Comparison of ENCODE assay signal across 8 mouse cellular contexts in genomic region chr1:127530849-127531580, GRCm38 (mm10).
DNase-seq lines count a peak whose midpoint lies in the region; ATAC-seq and TF ChIP-seq lines count a peak whose summit lies in the region.

No protein-coding gene starts in this region.

- H3K36me3 ChIP-seq in hindbrain, embryonic 10.5 days = no peaks in the 10 kb centered on the region
- no peaks in the 10 kb centered on the region for H3K36me3 ChIP-seq in midbrain, embryonic 11.5 days (ENCODE audit: control insufficient read depth, insufficient read depth, low read length)

- DNase-seq in cerebellum, adult 2 months = peak; percentile 57 to 69
- DNase-seq in brain, embryonic 14.5 days (ENCODE audit: low read depth) = peak; percentile 97
- peak; percentile 58 for DNase-seq in hindbrain, embryonic 10.5 days (ENCODE audit: low spot score)
- peak; percentile 89 for DNase-seq in midbrain, embryonic 11.5 days (ENCODE audit: low spot score, missing footprints)
- no peak for DNase-seq in heart, postnatal 25 days (ENCODE audit: low spot score)
- no peak for DNase-seq in right cerebral cortex, postnatal 14 days

- no peak for TF ChIP-seq CTCF in cerebellum, adult 2 months (IDR thresholded peaks at IDR 0.05; ENCODE audit: borderline replicate concordance, insufficient read depth, low read depth, low read length)
- no peak for TF ChIP-seq CTCF in brain, embryonic 14.5 days (IDR thresholded peaks at IDR 0.05; ENCODE audit: borderline replicate concordance, extremely low read depth, insufficient read depth, insufficient read length)

- intact Hi-C loops in heart, postnatal 25 days (cut with DNase I) = no loop called here

- H3K9ac ChIP-seq in midbrain, embryonic 11.5 days (ENCODE audit: low read length) = no peak overlapping the region

- H3K9me3 ChIP-seq in hindbrain, embryonic 10.5 days = no peaks in the 10 kb centered on the region
- H3K9me3 ChIP-seq in midbrain, embryonic 11.5 days (ENCODE audit: control insufficient read depth, low read length) = no peaks in the 10 kb centered on the region

- H3K27ac ChIP-seq in cerebellum, adult 2 months (ENCODE audit: insufficient read depth, low read length) = no peak overlapping the region
- H3K27ac ChIP-seq in hindbrain, embryonic 10.5 days = peak overlapping the region; percentile 79
- H3K27ac ChIP-seq in midbrain, embryonic 11.5 days (ENCODE audit: low read depth, low read length) = peak overlapping the region; percentile 62

- H3K4me2 ChIP-seq in midbrain, embryonic 11.5 days = no peak overlapping the region

- no peaks in the 10 kb centered on the region for H3K27me3 ChIP-seq in cerebellum, adult 2 months (ENCODE audit: control insufficient read depth, insufficient read depth, low read length)
- peaks cover 52% of the 10 kb centered on the region for H3K27me3 ChIP-seq in hindbrain, embryonic 10.5 days (ENCODE audit: insufficient read depth, poor library complexity, severe bottlenecking)
- no peaks in the 10 kb centered on the region for H3K27me3 ChIP-seq in midbrain, embryonic 11.5 days (ENCODE audit: control insufficient read depth, insufficient read depth, low read length)

- ATAC-seq in cerebellum, adult (ENCODE audit: insufficient number of reproducible peaks, low FRiP score, low TSS enrichment) = no peak
- peak; percentile 88 for ATAC-seq in midbrain, embryonic 11.5 days (ENCODE audit: low FRiP score)
- no peak for ATAC-seq in megakaryocyte, adult 5-6 weeks (ENCODE audit: poor library complexity, severe bottlenecking)

- 37% methylated on average over 14 of the region's 14 CpGs for WGBS in cerebellum, adult 2 months
- 38% methylated on average over 14 of the region's 14 CpGs for WGBS in hindbrain, embryonic 10.5 days
- WGBS in midbrain, embryonic 11.5 days = 42% methylated on average over 14 of the region's 14 CpGs

- H3K4me1 ChIP-seq in cerebellum, adult 2 months (ENCODE audit: control insufficient read depth, insufficient read depth, low read length) = peaks cover 10% of the 10 kb centered on the region
- peaks cover 25% of the 10 kb centered on the region for H3K4me1 ChIP-seq in hindbrain, embryonic 10.5 days (replicated peaks)
- H3K4me1 ChIP-seq in midbrain, embryonic 11.5 days (ENCODE audit: control insufficient read depth, insufficient read depth, low read length) = peaks cover 6% of the 10 kb centered on the region

- H3K4me3 ChIP-seq in cerebellum, adult 2 months (replicated peaks; ENCODE audit: insufficient read depth, low read depth, low read length) = no peak overlapping the region
- H3K4me3 ChIP-seq in hindbrain, embryonic 10.5 days = no peak overlapping the region
- no peak overlapping the region for H3K4me3 ChIP-seq in midbrain, embryonic 11.5 days (ENCODE audit: low read depth, low read length)

- no peak for TF ChIP-seq POLR2A in cerebellum, adult 2 months (IDR thresholded peaks at IDR 0.05; ENCODE audit: borderline replicate concordance, insufficient read depth, low read length)
- no peak for TF ChIP-seq POLR2A in brain, embryonic 14.5 days (IDR thresholded peaks at IDR 0.05; ENCODE audit: borderline replicate concordance, extremely low read depth, insufficient read depth, insufficient read length, poor library complexity, severe bottlenecking)

Comparison
In these comparisons a context has a peak if more than half of its experiments do, and no peak if none do; other contexts are left out.
1. DNase-seq: peak in cerebellum, adult 2 months (2 of 2), brain, embryonic 14.5 days (single experiment), hindbrain, embryonic 10.5 days (single experiment) and midbrain, embryonic 11.5 days (single experiment); none in heart, postnatal 25 days (single experiment) and right cerebral cortex, postnatal 14 days (single experiment).